Comparison of ENCODE assay signal across 21 mouse cellular contexts in genomic region chr4:108631616-108632015, GRCm38 (mm10). TPM values are rescaled to one million over a fixed set of nuclear protein-coding genes. Genes with fewer than 3 reads are reported as not detected.
DNase-seq lines count a peak whose midpoint lies in the region; ATAC-seq and TF ChIP-seq lines count a peak whose summit lies in the region.
"Had no signal": no experiment of that assay in that cellular context is flagged by ENCODE, and none has a peak within 500 bp of the region (broad histone marks: within the 10 kb centered on the region; RNA-seq: fewer than 3 reads in every experiment).

No protein-coding gene starts in this region.

- no peaks in the 10 kb centered on the region; the same call in 1 of the 2 replicates for H3K4me1 ChIP-seq in forebrain, embryonic 11.5 days (replicated peaks; ENCODE audit: control insufficient read depth, insufficient read depth, low read length)
- no peaks in the 10 kb centered on the region for H3K4me1 ChIP-seq in forebrain, embryonic 16.5 days (replicated peaks; ENCODE audit: control insufficient read depth, insufficient read depth, low read length)
- H3K4me1 ChIP-seq: hindbrain, embryonic 15.5 days; intestine, embryonic 15.5 days had no signal

- H3K27ac ChIP-seq in forebrain, embryonic 11.5 days (ENCODE audit: low read depth, low read length), result no peak overlapping the region
- H3K27ac ChIP-seq in forebrain, embryonic 16.5 days (ENCODE audit: low read length), result no peak overlapping the region
- H3K27ac ChIP-seq in gastrocnemius, adult 2 months, result peak overlapping the region; percentile 2; the same call in 1 of the 2 replicates
- H3K27ac ChIP-seq: forebrain, embryonic 10.5 days; heart, adult 2 months; hindbrain, embryonic 12.5 days; hindbrain, embryonic 15.5 days; intestine, embryonic 15.5 days had no signal

- H3K9ac ChIP-seq in forebrain, embryonic 11.5 days (ENCODE audit: low read length), result no peak overlapping the region
- no peak overlapping the region for H3K9ac ChIP-seq in forebrain, embryonic 16.5 days (replicated peaks; ENCODE audit: low read depth, low read length)
- H3K9ac ChIP-seq: hindbrain, embryonic 12.5 days; hindbrain, embryonic 15.5 days; intestine, embryonic 15.5 days had no signal

- H3K36me3 ChIP-seq in forebrain, embryonic 11.5 days (ENCODE audit: control insufficient read depth, insufficient read depth, low read length), result peaks cover 3% of the 10 kb centered on the region; the same call in 1 of the 2 replicates
- peaks cover 34% of the 10 kb centered on the region for H3K36me3 ChIP-seq in forebrain, embryonic 16.5 days (ENCODE audit: control insufficient read depth, insufficient read depth)

- no peak overlapping the region for H3K4me2 ChIP-seq in forebrain, embryonic 11.5 days (ENCODE audit: low read depth, low read length, severe bottlenecking)
- no peak overlapping the region for H3K4me2 ChIP-seq in forebrain, embryonic 16.5 days (ENCODE audit: low read length)
- H3K4me2 ChIP-seq: heart, embryonic 11.5 days; hindbrain, embryonic 12.5 days; hindbrain, embryonic 15.5 days; intestine, embryonic 15.5 days had no signal

- ATAC-seq in forebrain, embryonic 11.5 days (replicated peaks; ENCODE audit: low FRiP score), result no peak
- ATAC-seq in forebrain, embryonic 16.5 days, result no peak
- ATAC-seq: activated CD4-positive, CD25-positive, alpha-beta regulatory T cell, adult 4 months; forebrain, embryonic 14.5 days; intestine, embryonic 15.5 days had no signal

- no peak overlapping the region for H3K4me3 ChIP-seq in forebrain, embryonic 11.5 days (ENCODE audit: low read depth, low read length)
- H3K4me3 ChIP-seq in forebrain, embryonic 16.5 days (replicated peaks; ENCODE audit: low read length), result no peak overlapping the region
- no peak overlapping the region for H3K4me3 ChIP-seq in gastrocnemius, adult 2 months
- H3K4me3 ChIP-seq: forebrain, embryonic 10.5 days; heart, adult 2 months; hindbrain, embryonic 12.5 days; hindbrain, embryonic 15.5 days; intestine, embryonic 15.5 days had no signal

- DNase-seq in forebrain, embryonic 11.5 days (ENCODE audit: low spot score), result peak; percentile 35
- no peak for DNase-seq in gastrocnemius, adult 2 months
- no peak for DNase-seq in gastrocnemius, adult 8-10 months (ENCODE audit: low spot score in 2 of 2)
- DNase-seq in right cerebral cortex, adult 18-20 months, result peak; percentile 31
- no peak for DNase-seq in right cerebral cortex, postnatal 4 days
- DNase-seq: adrenal gland, adult 8-10 months; adrenal gland, postnatal 25 days; cerebellum, adult 18-20 months; cerebellum, adult 9-10 months; cerebellum, postnatal 14 days; gastrocnemius, postnatal 25 days; heart, adult 2 months; kidney, adult 11 months had no signal

- 93% methylated on average over 4 of the region's 4 CpGs for WGBS in forebrain, embryonic 11.5 days
- WGBS in forebrain, embryonic 16.5 days, result 94% methylated on average over 4 of the region's 4 CpGs

- no peak for TF ChIP-seq CTCF in gastrocnemius, adult 2 months (IDR thresholded peaks at IDR 0.05)

- intact Hi-C loops in gastrocnemius, adult 2 months (cut with DNase I), result no loop called here

- H3K27me3 ChIP-seq in forebrain, embryonic 11.5 days (ENCODE audit: control insufficient read depth, insufficient read depth, low read length), result no peaks in the 10 kb centered on the region
- H3K27me3 ChIP-seq in forebrain, embryonic 16.5 days (replicated peaks; ENCODE audit: control insufficient read depth, insufficient read depth, low read length), result no peaks in the 10 kb centered on the region
- H3K27me3 ChIP-seq: hindbrain, embryonic 12.5 days; hindbrain, embryonic 15.5 days; intestine, embryonic 15.5 days had no signal

- no peaks in the 10 kb centered on the region for H3K9me3 ChIP-seq in forebrain, embryonic 11.5 days (ENCODE audit: control insufficient read depth, low read length)
- no peaks in the 10 kb centered on the region for H3K9me3 ChIP-seq in forebrain, embryonic 16.5 days (ENCODE audit: control insufficient read depth, low read length)
- H3K9me3 ChIP-seq: forebrain, embryonic 10.5 days; hindbrain, embryonic 12.5 days; hindbrain, embryonic 15.5 days; intestine, embryonic 15.5 days had no signal

RNA-seq across cellular contexts. Expression of gene Cc2d1b, which starts 11.9 kb away (rescaled TPM):
- polyA plus RNA-seq in forebrain, embryonic 11.5 days (2014; fragmentation: Nextera tagmentation; extraction: Ambion mirVana), result 22.4 and 26.8 TPM in 2 replicates
- 19.3 and 21.6 TPM in 2 replicates for polyA plus RNA-seq in forebrain, embryonic 16.5 days (2015; fragmentation: Nextera tagmentation; extraction: Ambion mirVana)
- total RNA-seq in gastrocnemius, adult 2 months (2021), result 10 to 100 TPM; 17.2 to 20.7 TPM
- 10 to 100 TPM; 17.2 to 21.1 (median 19.7) TPM for total RNA-seq in gastrocnemius, adult 8-10 months (2022)

RNA-seq across cellular contexts. Expression of gene Orc1, which starts 52.4 kb away (rescaled TPM):
- polyA plus RNA-seq in forebrain, embryonic 11.5 days (2014; fragmentation: Nextera tagmentation; extraction: Ambion mirVana), result 19.3 and 21.2 TPM in 2 replicates
- 2.4 and 3.9 TPM in 2 replicates for polyA plus RNA-seq in forebrain, embryonic 16.5 days (2015; fragmentation: Nextera tagmentation; extraction: Ambion mirVana)
- under 1 TPM in 1 of 2 experiments, not detected in 1; 0.38 TPM for total RNA-seq in gastrocnemius, adult 2 months (2021)
- not detected for total RNA-seq in gastrocnemius, adult 8-10 months (2022)
- total RNA-seq: gastrocnemius, postnatal 25 days; heart, adult 2 months had no signal

RNA-seq across cellular contexts. Expression of gene Prpf38a, which starts 52.5 kb away (rescaled TPM):
- polyA plus RNA-seq in forebrain, embryonic 11.5 days (2014; fragmentation: Nextera tagmentation; extraction: Ambion mirVana), result 119 and 125 TPM in 2 replicates
- polyA plus RNA-seq in forebrain, embryonic 16.5 days (2015; fragmentation: Nextera tagmentation; extraction: Ambion mirVana), result 90.6 and 97.2 TPM in 2 replicates
- total RNA-seq in gastrocnemius, adult 2 months (2021), result 10 to 100 TPM; 12.1 to 13.0 TPM
- total RNA-seq in gastrocnemius, adult 8-10 months (2022), result 10 to 100 TPM; 10.6 to 13.4 (median 12.6) TPM

Comparison
In these comparisons a context has a peak if more than half of its experiments do, and no peak if none do; other contexts are left out.
1. DNase-seq: peak in forebrain, embryonic 11.5 days (single experiment) and right cerebral cortex, adult 18-20 months (single experiment); none in gastrocnemius, adult 2 months (single experiment), gastrocnemius, adult 8-10 months (0 of 2) and right cerebral cortex, postnatal 4 days (single experiment).